Mouse (Mus musculus) kidney, postnatal 4 days (tissue): ENCODE measurements around the gene Bax.
"Not testable (repeated sequence)": the region's sequence is repeated elsewhere in the genome, so short reads cannot be mapped to it uniquely, and the experiment has no call there.

Experiments used
- DNase-seq, 2 experiments: peaks; one replicate each; pipeline ENCODE4 v3.0.0; 2021; ENCODE audit warnings: mixed read lengths in 2 of 2

Bax gene

GRCm38 (mm10) chr7:45466283-45467089 lies at the start of gene Bax:
Bax (minus strand) TSS chr7:45466898.
- DNase-seq = peak; percentile 98

- peak in 1 of 2 experiments; percentile 26 for DNase-seq
Observed at GRCm38 (mm10) chr7:45515436-45515835, 48.7 kb upstream of the Bax start.

- no peak for DNase-seq
Observed at GRCm38 (mm10) chr7:45514411-45514810, 47.7 kb upstream of the Bax start.

GRCm38 (mm10) chr7:45509912-45510787 lies 43.5 kb upstream of the Bax start, which contains the start of gene Nucb1:
Nucb1 (minus strand) TSS chr7:45510406.
- DNase-seq = peak; percentile 93 to 96

GRCm38 (mm10) chr7:45509181-45509882 lies 42.6 kb upstream of the Bax start:
- DNase-seq = peak in 1 of 2 experiments; percentile 39

GRCm38 (mm10) chr7:45508561-45508960 lies 41.9 kb upstream of the Bax start:
- DNase-seq = no peak

GRCm38 (mm10) chr7:45507583-45507982 lies 40.9 kb upstream of the Bax start:
- DNase-seq = peak in 1 of 2 experiments; percentile 43

- DNase-seq = no peak
Observed at GRCm38 (mm10) chr7:45498427-45498826, 31.7 kb upstream of the Bax start.

- DNase-seq = no peak
Observed at GRCm38 (mm10) chr7:45494548-45494947, 27.9 kb upstream of the Bax start.

- DNase-seq = no peak
Observed at GRCm38 (mm10) chr7:45492951-45493350, 26.3 kb upstream of the Bax start.

- DNase-seq = no peak
Observed at GRCm38 (mm10) chr7:45492225-45492844, 25.6 kb upstream of the Bax start.

- DNase-seq = peak; percentile 53 to 66
Observed at GRCm38 (mm10) chr7:45491264-45491663, 24.6 kb upstream of the Bax start.

- DNase-seq = peak in 1 of 2 experiments; percentile 55
Observed at GRCm38 (mm10) chr7:45490822-45491221, 24.1 kb upstream of the Bax start.

GRCm38 (mm10) chr7:45489578-45489977 lies 22.9 kb upstream of the Bax start:
- no peak for DNase-seq

- DNase-seq = peak; percentile 71 to 81
Observed at GRCm38 (mm10) chr7:45488293-45489204, 21.9 kb upstream of the Bax start, which contains the start of gene Dhdh. Dhdh (minus strand) TSS chr7:45488805.

- DNase-seq = no peak
Observed at GRCm38 (mm10) chr7:45487861-45488292, 21.2 kb upstream of the Bax start.

GRCm38 (mm10) chr7:45486761-45487415 lies 20.2 kb upstream of the Bax start, which contains the start of gene Gm45808:
Gm45808 (minus strand) TSS chr7:45486811.
- DNase-seq = no peak

GRCm38 (mm10) chr7:45486158-45486557 lies 19.5 kb upstream of the Bax start:
- no peak for DNase-seq

GRCm38 (mm10) chr7:45484985-45485384 lies 18.3 kb upstream of the Bax start:
- not testable (repeated sequence) for DNase-seq

- DNase-seq = no peak
Observed at GRCm38 (mm10) chr7:45482166-45482565, 15.5 kb upstream of the Bax start.
